Mouse (Mus musculus) left cerebral cortex, adult 2 months (tissue): ENCODE measurements around the gene Olfr1295. TPM values are rescaled to one million over a fixed set of nuclear protein-coding genes. Genes with fewer than 3 reads are reported as not detected.

Source experiments
- DNase-seq, 2 experiments: peaks; one replicate each; pipeline ENCODE4 v3.0.0; 2021 to 2022; ENCODE audit warnings: low spot score in 2 of 2, mixed read lengths in 1 of 2; ENCODE audit errors: extremely low spot score in 1 of 2
- H3K27ac ChIP-seq: fragments of 200-600 bp; 2 replicates; pipeline ENCODE4 v1.8.1; 2022
- H3K4me3 ChIP-seq: fragments of 200-600 bp; 2 replicates; pipeline ENCODE4 v1.8.1; 2022
- CTCF ChIP-seq: fragments of 200-600 bp; IDR thresholded peaks from 2 replicates; pipeline ENCODE4 v1.8.1; 2022; ENCODE audit warnings: antibody characterized with exemption, mild to moderate bottlenecking, moderate library complexity
- intact Hi-C: fragments of 180-260 bp; cut with DNase I; formaldehyde crosslinking; loops from one replicate; pipeline ENCODE4 v1.15.1; 2025
- long read RNA-seq, 2 experiments: library from polyadenylated mRNA; stranded (forward); transcript quantifications; one replicate each; pipeline ENCODE4 v2.0.0; 2021; ENCODE audit warnings: borderline mapping rate in 2 of 2
- total RNA-seq, 2 experiments: library from RNA; stranded (reverse); gene quantifications; 2 replicates each; pipeline ENCODE4 v1.2.3; 2021

Gene Olfr1295
- total RNA-seq: not detected
- long read RNA-seq, experiment 1: 0 reads
- long read RNA-seq, experiment 2: 0 reads

DNA sequence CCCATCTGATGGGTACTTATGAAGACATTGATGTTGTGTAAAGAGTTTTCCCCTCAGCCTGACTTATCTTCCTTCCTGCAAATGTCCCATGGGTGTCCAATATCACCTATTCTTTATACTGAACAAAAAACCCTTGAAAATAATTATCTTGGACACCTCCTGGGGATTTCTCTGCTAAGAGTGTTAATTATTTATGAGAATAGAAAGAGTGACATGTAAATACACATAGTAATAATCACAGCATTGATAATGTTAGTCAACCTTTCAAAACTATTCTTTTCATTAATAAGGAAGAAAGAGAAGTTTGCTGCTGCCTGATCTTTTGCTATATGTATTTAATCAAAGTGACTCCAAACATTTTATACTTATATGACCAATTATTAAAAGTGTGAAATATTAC is at the start of gene Olfr1295:
Gene Olfr1295 (minus strand): TSS at position 101 of the 400 bp plus-strand sequence.
- no peak for TF ChIP-seq CTCF
- H3K27ac ChIP-seq: no peak within 1 kb of the TSS
- DNase-seq: no peak
- intact Hi-C loops: no loop called here
- no peak within 1 kb of the TSS for H3K4me3 ChIP-seq

DNA sequence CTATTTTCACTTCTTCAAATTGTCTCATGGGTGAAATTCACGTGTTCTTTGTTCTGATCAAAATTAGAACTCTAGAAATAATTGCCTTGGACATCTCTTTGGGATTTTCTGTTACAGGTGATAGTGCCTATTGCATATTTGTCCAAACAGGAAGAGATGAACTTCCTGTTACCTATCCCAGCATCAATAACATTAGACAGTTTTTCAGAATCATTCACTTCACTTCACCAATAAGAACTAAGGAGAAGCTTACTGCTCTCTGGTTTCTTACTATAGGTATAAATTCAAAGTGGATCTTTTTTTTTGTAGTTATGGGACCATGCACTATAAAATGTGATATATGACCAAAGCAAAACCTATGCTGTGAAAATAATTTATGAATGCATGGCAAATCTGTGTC is 29.3 kb downstream of the Olfr1295 start, which contains the start of gene Olfr1294:
Gene Olfr1294 (minus strand): TSS at position 101 of the 400 bp plus-strand sequence.
- H3K4me3 ChIP-seq: no peak within 1 kb of the TSS
- no peak for TF ChIP-seq CTCF
- intact Hi-C loops: no loop called here
- no peak within 1 kb of the TSS for H3K27ac ChIP-seq
- DNase-seq: no peak

DNA sequence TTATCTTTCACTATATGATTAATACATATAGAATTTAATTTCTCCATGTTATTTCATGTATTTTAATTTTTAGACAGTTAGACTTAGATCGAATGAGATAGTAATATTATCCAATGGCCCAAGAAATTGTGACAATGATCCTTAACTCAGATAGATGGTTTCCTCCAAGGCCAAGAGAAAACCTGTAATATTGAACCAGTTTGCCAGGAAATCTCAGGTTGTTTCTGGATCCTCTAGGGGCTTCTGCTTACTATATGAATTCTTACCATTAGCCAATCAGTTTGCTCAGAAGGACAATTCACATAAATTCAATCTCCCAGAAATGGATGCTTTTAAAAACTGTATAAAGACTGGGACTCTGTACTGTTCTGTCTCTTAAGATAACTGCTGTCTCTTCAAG is 44.6 kb downstream of the Olfr1295 start, which contains the start of gene Olfr1293-ps:
Gene Olfr1293-ps (plus strand): TSS at position 301 of the 400 bp plus-strand sequence.
- intact Hi-C loops: no loop called here
- Histone ChIP-seq H3K27ac (no peak within 1 kb of the TSS), H3K4me3 (no peak within 1 kb of the TSS)
- no peak for DNase-seq
- no peak for TF ChIP-seq CTCF

DNA sequence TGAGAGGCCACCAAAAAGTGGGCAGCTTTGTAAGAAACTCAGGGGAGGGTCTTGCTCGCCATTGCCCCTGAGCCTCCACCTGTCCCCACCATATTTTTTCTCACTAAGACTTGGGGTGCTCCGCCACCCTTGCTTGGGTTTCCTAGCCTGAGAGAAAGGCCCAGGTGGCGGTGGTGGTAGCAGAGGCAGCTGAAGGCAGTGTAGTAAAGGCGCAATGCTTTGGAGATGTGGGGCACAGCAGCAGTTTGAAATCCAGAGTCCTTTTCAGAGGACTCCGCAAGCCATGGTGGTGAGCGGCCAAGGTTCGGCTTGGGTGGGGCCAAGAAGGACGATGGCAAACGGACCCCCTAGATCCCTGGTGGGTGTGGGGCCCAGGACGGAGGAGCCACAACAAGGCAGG is 52.0 kb downstream of the Olfr1295 start:
- no peak for DNase-seq
- Histone ChIP-seq H3K4me3 (no peak overlapping the region), H3K27ac (no peak overlapping the region)
- intact Hi-C loops: no loop called here
- TF ChIP-seq CTCF: no peak

Other genes with a start within 250 kb of the Olfr1295 start
- gene Olfr1281, start 243.2 kb downstream of the Olfr1295 start, total RNA-seq: not detected
- not detected for gene Olfr1282, start 233.6 kb downstream of the Olfr1295 start, total RNA-seq
- not detected for gene Olfr1283, start 202.9 kb downstream of the Olfr1295 start, total RNA-seq
- not detected for gene Olfr1284, start 194.2 kb downstream of the Olfr1295 start, total RNA-seq
- not detected for gene Olfr1286, start 146.6 kb downstream of the Olfr1295 start, total RNA-seq
- gene Olfr1287, start 120.5 kb downstream of the Olfr1295 start, total RNA-seq: not detected
- not detected for gene Olfr1288, start 95.6 kb downstream of the Olfr1295 start, total RNA-seq
- not detected for gene Olfr1289, start 88.9 kb downstream of the Olfr1295 start, total RNA-seq
- not detected for gene Olfr1290, start 75.9 kb downstream of the Olfr1295 start, total RNA-seq
- not detected for gene Olfr1291-ps1, start 72.5 kb downstream of the Olfr1295 start, total RNA-seq
- not detected for gene Olfr1293-ps, start 44.5 kb downstream of the Olfr1295 start, total RNA-seq
- gene Olfr1294, start 29.4 kb downstream of the Olfr1295 start, total RNA-seq: not detected
- gene Olfr1297, start 56.8 kb upstream of the Olfr1295 start, total RNA-seq: not detected
- gene Olfr1298, start 79.5 kb upstream of the Olfr1295 start, total RNA-seq: not detected
- gene Olfr1299, start 91.7 kb upstream of the Olfr1295 start, total RNA-seq: not detected
- gene Olfr1301, start 181.3 kb upstream of the Olfr1295 start, total RNA-seq: not detected
- gene Olfr1302, start 207.7 kb upstream of the Olfr1295 start, total RNA-seq: not detected